In the genomic region with DNA sequence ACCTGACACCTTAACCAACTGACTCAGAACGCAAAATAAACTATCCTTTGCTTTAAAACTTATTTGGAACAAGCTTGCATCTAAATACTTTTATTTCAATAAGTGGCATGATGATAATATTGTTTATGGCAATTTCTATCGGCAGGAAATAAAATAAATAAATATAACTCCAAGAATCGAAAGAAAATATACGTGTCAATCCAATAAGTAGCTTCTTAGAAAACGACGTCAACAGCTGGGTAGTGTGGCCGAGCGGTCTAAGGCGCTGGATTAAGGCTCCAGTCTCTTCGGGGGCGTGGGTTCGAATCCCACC, we compare ENCODE assay signal across 8 mouse cellular contexts. TPM values are rescaled to one million over a fixed set of nuclear protein-coding genes. Genes with fewer than 3 reads are reported as not detected.
DNase-seq lines count a peak whose midpoint lies in the region; ATAC-seq and TF ChIP-seq lines count a peak whose summit lies in the region.

No protein-coding gene starts in this region.

- DNase-seq in gastrocnemius, adult 2 months, result no peak
- DNase-seq in gastrocnemius, postnatal 36 days, result no peak
- DNase-seq in spleen, adult 2 months (ENCODE audit: low read depth in 1 of 2, low spot score in 2 of 2), result no peak
- DNase-seq in spleen, postnatal 36 days (ENCODE audit: low spot score in 2 of 2), result no peak
- no peak for DNase-seq in right cerebral cortex, adult 18-20 months
- DNase-seq in urinary bladder, postnatal 10 days (ENCODE audit: low spot score), result no peak
- DNase-seq in left cerebral cortex, adult 9 months (ENCODE audit: low spot score in 2 of 2), result no peak

- TF ChIP-seq POLR2A in spleen, adult 2 months (IDR thresholded peaks at IDR 0.05; ENCODE audit: low read depth, low read length), result no peak

- H3K4me1 ChIP-seq in spleen, adult 2 months (ENCODE audit: control insufficient read depth, insufficient read depth, insufficient read length), result no peaks in the 10 kb centered on the region
- peaks cover 39% of the 10 kb centered on the region for H3K4me1 ChIP-seq in liver, embryonic 12.5 days

- peak overlapping the region; percentile 95 for H3K4me2 ChIP-seq in liver, embryonic 12.5 days

- H3K9me3 ChIP-seq in liver, embryonic 12.5 days (replicated peaks), result no peaks in the 10 kb centered on the region

- peak overlapping the region; percentile 96 for H3K4me3 ChIP-seq in gastrocnemius, adult 2 months
- H3K4me3 ChIP-seq in spleen, adult 2 months (ENCODE audit: extremely low read depth, insufficient read depth, insufficient read length), result peak overlapping the region; percentile 83
- peak overlapping the region; percentile 96 for H3K4me3 ChIP-seq in liver, embryonic 12.5 days

- 3% methylated on average over 12 of the region's 12 CpGs for WGBS in spleen, adult 2 months
- 4% methylated on average over 12 of the region's 12 CpGs for WGBS in liver, embryonic 12.5 days (ENCODE audit: insufficient replicate concordance)

- H3K9ac ChIP-seq in liver, embryonic 12.5 days, result peak overlapping the region; percentile 96; the same call in 1 of the 2 replicates

- H3K36me3 ChIP-seq in spleen, adult 2 months (ENCODE audit: control insufficient read depth, insufficient read depth, low read length), result no peaks in the 10 kb centered on the region
- H3K36me3 ChIP-seq in liver, embryonic 12.5 days, result peaks cover 13% of the 10 kb centered on the region

- no peak for TF ChIP-seq CTCF in gastrocnemius, adult 2 months (IDR thresholded peaks at IDR 0.05)
- TF ChIP-seq CTCF in spleen, adult 2 months (IDR thresholded peaks at IDR 0.05; ENCODE audit: extremely low read depth, insufficient read depth, insufficient read length, insufficient replicate concordance), result no peak

- H3K27me3 ChIP-seq in spleen, adult 2 months (ENCODE audit: control insufficient read depth, insufficient read depth, low read length), result no peaks in the 10 kb centered on the region
- H3K27me3 ChIP-seq in liver, embryonic 12.5 days (replicated peaks), result no peaks in the 10 kb centered on the region

- intact Hi-C loops in gastrocnemius, adult 2 months (cut with DNase I), result loop anchor here (1.0 to 10.0 kb wide), 3 partner anchors 82 to 280 kb away; partner anchors contain the start of genes Mosmo, Pdzd9 and Uqcrc2
- intact Hi-C loops in gastrocnemius, postnatal 36 days (cut with DNase I), result loop anchor here (1.0 to 5.0 kb wide), 2 partner anchors 82 to 240 kb away; partner anchors contain the start of gene Mosmo

- ATAC-seq in liver, embryonic 12.5 days, result no peak

- peak overlapping the region; percentile 93 for H3K27ac ChIP-seq in gastrocnemius, adult 2 months
- no peak overlapping the region for H3K27ac ChIP-seq in spleen, adult 2 months (ENCODE audit: insufficient read depth, low read length)
- no peak overlapping the region for H3K27ac ChIP-seq in liver, embryonic 12.5 days

RNA-seq across cellular contexts. Expression of gene Polr3e, which starts 0.3 kb away (rescaled TPM):
- 10 to 100 TPM in 1 of 2 experiments, 1 to 10 TPM in 1; 8.8 to 11.0 TPM for total RNA-seq in gastrocnemius, adult 2 months (2021)
- 10 to 100 TPM; 10.7 to 11.4 TPM for total RNA-seq in gastrocnemius, postnatal 36 days (2021)
- polyA plus RNA-seq in spleen, adult 2 months (2012; rRNA removed), result 14.2 and 16.7 TPM in 2 replicates
- 27.4 and 27.9 TPM in 2 replicates for polyA plus RNA-seq in liver, embryonic 12.5 days (2016; fragmentation: Nextera tagmentation; extraction: Ambion mirVana)
